Mouse (Mus musculus) hindbrain, embryonic 10.5 days (tissue): ENCODE measurements around the gene Ipo4. TPM values are rescaled to one million over a fixed set of nuclear protein-coding genes. Genes with fewer than 3 reads are reported as not detected.

Experiments
- DNase-seq: peaks from one replicate; pipeline ENCODE4 v3.0.0-alpha.2; 2017; ENCODE audit warnings: low spot score
- H3K27ac ChIP-seq: fragments of 300-500 bp; sonication (generic); 2 replicates; pipeline ENCODE4 v1.5.1; 2016; ENCODE audit warnings: mild to moderate bottlenecking, moderate library complexity
- H3K27me3 ChIP-seq: fragments of 300-500 bp; sonication (generic); 2 replicates; pipeline ENCODE4 v1.6.1; 2016; ENCODE audit warnings: mild to moderate bottlenecking; ENCODE audit not compliant: poor library complexity, insufficient read depth, severe bottlenecking
- H3K36me3 ChIP-seq: fragments of 300-500 bp; sonication (generic); 2 replicates; pipeline ENCODE4 v1.6.1; 2016; ENCODE audit warnings: mild to moderate bottlenecking, moderate library complexity
- H3K4me1 ChIP-seq: fragments of 300-500 bp; sonication (generic); replicated peaks from 2 replicates; pipeline ENCODE4 v1.6.1; 2016; ENCODE audit warnings: mild to moderate bottlenecking
- H3K4me3 ChIP-seq: fragments of 300-500 bp; sonication (generic); 2 replicates; pipeline ENCODE4 v1.5.1; 2016; ENCODE audit warnings: mild to moderate bottlenecking, moderate library complexity
- H3K9me3 ChIP-seq: fragments of 300-500 bp; sonication (generic); 2 replicates; pipeline ENCODE4 v1.6.1; 2016; ENCODE audit warnings: mild to moderate bottlenecking, moderate library complexity
- WGBS: fragments of 180-500 bp; shearing (Covaris S2); methylation state at CpG from one replicate; pipeline ENCODE4 v1.1.7; 2016; 5-methylcytosine and 5-hydroxymethylcytosine counted together
- polyA plus RNA-seq: library from polyadenylated mRNA; unstranded; fragments of >200 nt; fragmentation: Nextera tagmentation; extraction: Ambion mirVana; gene quantifications from 2 replicates; pipeline ENCODE4 v1.2.1, GENCODE M21; 2016

Gene Ipo4
- polyA plus RNA-seq = 101 and 107 TPM in 2 replicates

GRCm38 (mm10) chr14:55635523-55636007 lies at the start of gene Ipo4:
Gene Ipo4, minus strand, starts transcription at chr14:55635957.
- peaks cover 84% of the 10 kb centered on the region for H3K36me3 ChIP-seq
- 3% methylated on average over 33 of the region's 33 CpGs for WGBS
- H3K27me3 ChIP-seq = no peaks in the 10 kb centered on the region
- peak; percentile 91 for DNase-seq
- H3K4me1 ChIP-seq = peaks cover 23% of the 10 kb centered on the region
- peak within 1 kb of the TSS; percentile 69 for H3K4me3 ChIP-seq
- H3K9me3 ChIP-seq = no peaks in the 10 kb centered on the region
- peak within 1 kb of the TSS; percentile 84 for H3K27ac ChIP-seq

DNA sequence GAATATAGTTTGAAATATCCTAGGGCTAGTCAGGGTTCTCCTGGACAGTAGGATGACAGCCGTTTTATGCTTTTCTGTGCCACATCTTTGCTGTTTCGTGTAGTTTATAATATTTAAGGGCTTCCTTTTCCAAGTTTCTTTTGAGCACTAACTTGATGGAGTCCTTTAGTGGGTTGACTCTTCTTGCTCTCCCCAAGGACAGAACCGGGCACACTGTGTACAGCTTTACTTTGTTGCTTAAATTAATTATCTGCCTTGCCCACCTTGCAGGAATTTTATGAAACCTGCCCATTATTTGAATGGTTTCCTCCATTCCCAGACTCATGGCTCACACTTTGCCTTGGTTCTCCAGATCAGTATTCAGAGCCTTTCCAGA lies 46.3 kb upstream of the Ipo4 start:
- H3K4me3 ChIP-seq = peak overlapping the region; percentile 93
- no peak for DNase-seq
- no peaks in the 10 kb centered on the region for H3K9me3 ChIP-seq
- no peaks in the 10 kb centered on the region for H3K27me3 ChIP-seq
- peaks cover 13% of the 10 kb centered on the region for H3K4me1 ChIP-seq
- H3K36me3 ChIP-seq = peaks cover 36% of the 10 kb centered on the region
- peak overlapping the region; percentile 93 for H3K27ac ChIP-seq
- 17% methylated on average over 3 of the region's 3 CpGs for WGBS

DNA sequence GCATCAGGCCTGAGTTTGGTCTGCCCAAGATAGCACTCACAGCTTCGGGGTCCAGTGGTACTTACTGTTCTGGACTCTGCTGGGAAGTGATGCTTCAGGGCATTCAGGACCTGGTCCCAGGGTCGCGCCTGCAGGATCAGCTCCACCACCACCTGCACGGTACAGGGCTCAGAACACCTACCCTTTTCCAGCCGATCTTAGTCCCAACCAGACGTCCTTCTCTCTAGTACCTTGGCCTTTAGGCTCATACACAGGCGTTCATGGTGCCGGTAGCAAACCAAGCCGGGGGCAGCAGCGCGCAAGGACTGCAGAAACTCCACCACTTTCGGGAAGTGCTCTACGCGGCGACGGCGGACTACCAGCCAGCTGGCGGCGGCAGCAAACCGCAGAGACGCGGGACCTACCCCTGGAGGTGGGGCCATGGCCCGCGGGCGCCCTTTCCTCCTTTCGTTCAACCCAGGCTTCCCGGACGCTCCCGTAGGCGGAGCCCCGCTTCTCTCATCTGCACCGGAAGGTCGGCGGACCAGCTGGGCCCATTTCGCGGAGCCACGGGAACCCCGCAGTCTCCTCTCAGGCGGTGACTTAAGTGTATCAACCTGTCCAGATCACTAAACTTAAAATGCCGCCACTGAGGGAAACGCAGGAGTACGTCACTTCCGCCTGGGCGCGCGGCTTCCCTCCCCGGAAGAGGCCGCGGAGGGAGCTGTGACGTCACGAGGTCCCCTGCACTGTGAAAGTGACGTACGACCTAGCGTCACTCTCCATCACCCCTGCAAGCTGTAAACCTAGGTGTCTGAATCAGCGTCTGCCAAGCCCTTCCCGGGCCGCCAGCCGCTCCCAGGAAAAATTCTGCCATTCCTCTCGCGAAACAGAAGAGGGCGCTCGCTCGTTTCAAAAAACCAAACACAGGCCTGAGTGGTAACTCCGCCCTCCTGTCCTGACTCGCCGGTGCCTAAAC lies 45.7 kb upstream of the Ipo4 start, which contains the start of gene Tinf2:
Gene Tinf2, minus strand, starts transcription at position 661 of the 958 bp plus-strand sequence.
- Histone ChIP-seq H3K27me3 (no peaks in the 10 kb centered on the region), H3K27ac (peak within 1 kb of the TSS; percentile 93), H3K4me3 (peak within 1 kb of the TSS; percentile 93), H3K9me3 (no peaks in the 10 kb centered on the region), H3K36me3 (peaks cover 42% of the 10 kb centered on the region), H3K4me1 (peaks cover 13% of the 10 kb centered on the region)
- peak; percentile 95 for DNase-seq
- under 1% methylated on average over 66 of the region's 66 CpGs for WGBS

GRCm38 (mm10) chr14:55677615-55678014 lies 41.9 kb upstream of the Ipo4 start:
- Histone ChIP-seq H3K36me3 (peaks cover 60% of the 10 kb centered on the region), H3K27ac (no peak overlapping the region), H3K4me1 (peaks cover 19% of the 10 kb centered on the region), H3K9me3 (no peaks in the 10 kb centered on the region), H3K4me3 (no peak overlapping the region), H3K27me3 (no peaks in the 10 kb centered on the region)
- WGBS = 85% methylated on average over 4 of the region's 4 CpGs
- DNase-seq = no peak

GRCm38 (mm10) chr14:55672741-55673060 lies 36.9 kb upstream of the Ipo4 start:
- H3K4me1 ChIP-seq = peaks cover 21% of the 10 kb centered on the region
- DNase-seq = no peak
- peaks cover 44% of the 10 kb centered on the region for H3K36me3 ChIP-seq
- H3K9me3 ChIP-seq = no peaks in the 10 kb centered on the region
- WGBS = 79% methylated on average over 7 of the region's 7 CpGs
- peak overlapping the region; percentile 96; the same call in 1 of the 2 replicates for H3K27ac ChIP-seq
- no peaks in the 10 kb centered on the region for H3K27me3 ChIP-seq
- peak overlapping the region; percentile 74 for H3K4me3 ChIP-seq

- H3K27ac ChIP-seq = peak within 1 kb of the TSS; percentile 96
- peaks cover 21% of the 10 kb centered on the region for H3K4me1 ChIP-seq
- WGBS = 1% methylated on average over 38 of the region's 38 CpGs
- peak within 1 kb of the TSS; percentile 74 for H3K4me3 ChIP-seq
- peak; percentile 92 for DNase-seq
- no peaks in the 10 kb centered on the region for H3K27me3 ChIP-seq
- peaks cover 38% of the 10 kb centered on the region for H3K36me3 ChIP-seq
- H3K9me3 ChIP-seq = no peaks in the 10 kb centered on the region
These were observed 36.3 kb upstream of the Ipo4 start, which contains the start of the genes Gmpr2 and Nedd8 for GRCm38 (mm10) chr14:55671833-55672740. Gene Gmpr2, plus strand, starts transcription at chr14:55671941. Gene Nedd8, minus strand, starts transcription at chr14:55672124.

GRCm38 (mm10) chr14:55671486-55671832 lies 35.7 kb upstream of the Ipo4 start:
- H3K9me3 ChIP-seq = no peaks in the 10 kb centered on the region
- 0% methylated on average over 12 of the region's 12 CpGs for WGBS
- peaks cover 21% of the 10 kb centered on the region for H3K4me1 ChIP-seq
- no peak for DNase-seq
- no peaks in the 10 kb centered on the region for H3K27me3 ChIP-seq
- H3K27ac ChIP-seq = peak overlapping the region; percentile 96
- peak overlapping the region; percentile 74 for H3K4me3 ChIP-seq
- H3K36me3 ChIP-seq = peaks cover 37% of the 10 kb centered on the region

DNA sequence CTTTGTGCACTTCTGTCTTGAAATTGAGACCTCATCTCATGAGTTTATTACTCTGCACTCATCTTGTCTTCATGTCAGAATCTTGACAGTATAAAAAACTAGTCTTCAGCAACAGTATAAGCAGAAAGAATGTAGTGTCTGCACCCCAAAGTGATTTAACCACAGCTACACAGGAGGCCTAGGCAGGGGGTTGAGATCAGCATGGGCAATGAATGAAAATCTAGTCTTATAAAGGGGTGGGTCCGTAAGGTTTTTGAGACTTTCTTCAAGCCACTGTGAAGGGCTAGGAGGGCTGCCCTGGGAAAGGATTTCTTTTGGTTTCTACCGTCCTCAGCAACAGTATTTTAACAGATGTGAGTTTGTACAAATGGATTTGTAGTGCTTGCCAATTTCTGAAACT lies 24.9 kb upstream of the Ipo4 start:
- H3K36me3 ChIP-seq = peaks cover 56% of the 10 kb centered on the region
- no peaks in the 10 kb centered on the region for H3K9me3 ChIP-seq
- DNase-seq = no peak
- peaks cover 12% of the 10 kb centered on the region for H3K4me1 ChIP-seq
- no peaks in the 10 kb centered on the region for H3K27me3 ChIP-seq
- H3K27ac ChIP-seq = 0 out of 2 replicates have a peak overlapping the region, but pooled peaks have one; percentile 89
- peak overlapping the region; percentile 80 for H3K4me3 ChIP-seq
- WGBS = 44% methylated on average over 2 of the region's 2 CpGs

DNA sequence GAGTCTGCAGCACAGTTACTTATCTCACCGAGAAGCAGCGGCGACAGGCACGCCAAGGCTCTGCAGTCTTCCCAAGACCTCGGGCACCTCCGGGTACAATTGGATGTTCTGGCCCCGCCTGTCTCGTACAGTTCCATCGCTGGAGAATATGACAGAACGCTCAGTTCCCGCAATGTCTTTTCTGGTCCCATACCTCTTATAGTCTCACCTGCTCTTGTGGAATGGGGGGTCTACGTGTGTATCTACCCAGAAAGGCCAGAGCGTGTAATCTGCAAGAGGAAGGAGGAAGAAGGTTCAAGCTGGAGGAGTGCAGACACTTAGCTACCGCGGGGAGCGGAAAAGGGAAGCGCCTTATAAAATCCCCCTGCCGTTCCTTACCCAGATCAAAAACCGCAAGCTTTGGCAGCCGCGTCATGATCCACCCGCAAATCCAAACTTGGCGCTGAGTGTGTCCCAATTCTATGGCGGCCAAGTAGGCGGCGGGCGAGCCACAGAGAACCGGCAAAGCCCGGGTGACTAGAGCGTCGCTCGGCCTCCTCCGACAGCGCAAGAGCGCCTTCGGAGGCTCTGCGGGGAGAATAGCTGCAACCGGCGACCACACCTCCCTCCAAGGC lies 24.3 kb upstream of the Ipo4 start, which contains the start of gene Mdp1:
Gene Mdp1, minus strand, starts transcription at position 549 of the 614 bp plus-strand sequence.
- Histone ChIP-seq H3K27ac (peak within 1 kb of the TSS; percentile 89), H3K4me3 (peak within 1 kb of the TSS; percentile 80), H3K36me3 (peaks cover 54% of the 10 kb centered on the region), H3K27me3 (no peaks in the 10 kb centered on the region), H3K9me3 (no peaks in the 10 kb centered on the region), H3K4me1 (peaks cover 12% of the 10 kb centered on the region)
- DNase-seq = peak; percentile 83
- WGBS = under 1% methylated on average over 39 of the region's 39 CpGs

DNA sequence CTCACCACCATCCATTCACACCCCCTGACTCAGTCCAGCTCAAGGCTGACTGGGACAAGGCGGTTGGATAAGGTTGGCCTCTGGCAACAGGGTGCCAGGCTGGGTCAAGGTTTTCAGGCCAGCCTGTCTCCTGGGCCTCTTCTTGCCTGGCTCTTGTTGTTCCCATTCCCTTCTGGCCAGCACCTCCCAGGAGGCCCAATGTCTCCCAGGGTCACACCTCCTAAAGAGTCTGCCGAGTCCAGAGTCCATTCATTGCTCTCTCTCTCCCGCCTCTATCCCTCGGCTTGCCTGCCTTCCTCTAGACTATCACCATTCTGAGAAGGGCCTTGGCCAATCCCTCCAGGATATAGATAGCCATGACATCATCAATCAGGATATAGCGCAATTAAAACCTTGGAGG lies 22.3 kb upstream of the Ipo4 start:
- Histone ChIP-seq H3K27me3 (no peaks in the 10 kb centered on the region), H3K4me3 (no peak overlapping the region), H3K4me1 (peaks cover 12% of the 10 kb centered on the region), H3K36me3 (peaks cover 44% of the 10 kb centered on the region), H3K9me3 (no peaks in the 10 kb centered on the region), H3K27ac (no peak overlapping the region)
- WGBS = 89% methylated on average over 5 of the region's 5 CpGs
- no peak for DNase-seq

DNA sequence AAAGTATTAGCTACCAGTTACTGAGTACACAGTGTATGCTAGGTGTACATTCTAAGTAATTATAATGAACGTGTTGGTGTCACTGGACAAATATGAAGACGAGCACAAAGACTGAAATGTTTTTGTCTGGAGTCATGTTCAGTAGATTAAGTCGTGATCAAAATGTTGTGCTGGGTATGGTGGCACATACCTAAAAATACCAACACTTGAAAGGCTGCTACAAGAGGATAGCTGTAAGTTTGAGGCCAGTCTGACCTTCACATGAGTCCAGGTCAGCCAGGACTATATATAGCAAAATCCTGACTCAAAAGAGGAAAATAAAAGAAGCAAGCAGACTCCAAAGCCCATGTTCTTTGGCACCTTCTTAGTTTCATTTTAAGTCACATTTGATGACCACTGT lies 21.2 kb upstream of the Ipo4 start:
- Histone ChIP-seq H3K4me3 (no peak overlapping the region), H3K36me3 (peaks cover 33% of the 10 kb centered on the region), H3K4me1 (peaks cover 12% of the 10 kb centered on the region), H3K27ac (no peak overlapping the region), H3K27me3 (no peaks in the 10 kb centered on the region), H3K9me3 (no peaks in the 10 kb centered on the region)
- no peak for DNase-seq
- WGBS = 88% methylated on average over 3 of the region's 3 CpGs

- Histone ChIP-seq H3K36me3 (peaks cover 11% of the 10 kb centered on the region), H3K4me1 (no peaks in the 10 kb centered on the region), H3K9me3 (no peaks in the 10 kb centered on the region), H3K27ac (no peak overlapping the region), H3K27me3 (no peaks in the 10 kb centered on the region), H3K4me3 (no peak overlapping the region)
- WGBS = 90% methylated on average over 7 of the region's 7 CpGs
- DNase-seq = no peak
These were observed 15.8 kb upstream of the Ipo4 start for GRCm38 (mm10) chr14:55651528-55651927.
